Comparison of ENCODE assay signal across 20 mouse cellular contexts in the genomic region with DNA sequence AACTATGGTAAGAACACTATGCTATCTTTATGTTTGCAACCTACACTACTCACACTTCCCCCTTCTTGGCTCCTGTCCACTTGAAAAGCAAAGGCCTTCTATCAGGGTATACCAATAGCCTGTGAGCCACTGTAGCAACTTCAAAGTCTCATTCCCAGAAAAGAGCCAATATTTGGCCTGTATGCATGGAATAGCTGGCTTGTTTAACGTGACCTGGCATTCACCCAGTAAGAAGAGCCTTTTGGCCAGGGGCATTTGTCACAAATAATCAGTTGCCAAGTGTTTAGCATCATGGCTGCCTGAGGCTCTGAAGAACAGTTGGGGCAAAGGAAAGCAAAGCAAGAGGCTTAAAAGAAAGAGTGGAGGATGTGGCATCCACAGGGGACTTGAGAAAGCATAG.
DNase-seq lines count a peak whose midpoint lies in the region; ATAC-seq and TF ChIP-seq lines count a peak whose summit lies in the region.
"Had no signal": no experiment of that assay in that cellular context is flagged by ENCODE, and none has a peak within 500 bp of the region (broad histone marks: within the 10 kb centered on the region; RNA-seq: fewer than 3 reads in every experiment).

No protein-coding gene starts in this region.

- H3K4me1 ChIP-seq in cerebellum, adult 2 months (ENCODE audit: control insufficient read depth, insufficient read depth, low read length) = no peaks in the 10 kb centered on the region; the same call in 1 of the 2 replicates
- H3K4me1 ChIP-seq in hindbrain, embryonic 16.5 days (ENCODE audit: control insufficient read depth, insufficient read depth, low read depth, low read length) = no peaks in the 10 kb centered on the region; the same call in 1 of the 2 replicates
- H3K4me1 ChIP-seq: embryonic facial prominence, embryonic 12.5 days; liver, embryonic 12.5 days had no signal

- H3K36me3 ChIP-seq in hindbrain, embryonic 16.5 days (ENCODE audit: control insufficient read depth, insufficient read depth, low read length) = no peaks in the 10 kb centered on the region
- H3K36me3 ChIP-seq: embryonic facial prominence, embryonic 12.5 days; G1E; liver, embryonic 12.5 days had no signal

- TF ChIP-seq CTCF in cerebellum, adult 2 months (IDR thresholded peaks at IDR 0.05; ENCODE audit: borderline replicate concordance, insufficient read depth, low read depth, low read length) = no peak
- no peak for TF ChIP-seq CTCF in gastrocnemius, adult 2 months (IDR thresholded peaks at IDR 0.05)

- H3K9ac ChIP-seq in hindbrain, embryonic 16.5 days (ENCODE audit: low read depth, low read length) = no peak overlapping the region
- H3K9ac ChIP-seq: embryonic facial prominence, embryonic 12.5 days; liver, embryonic 12.5 days had no signal

- no peaks in the 10 kb centered on the region for H3K9me3 ChIP-seq in hindbrain, embryonic 16.5 days (ENCODE audit: control insufficient read depth, low read length)
- H3K9me3 ChIP-seq: embryonic facial prominence, embryonic 12.5 days; G1E; liver, embryonic 12.5 days had no signal

- WGBS in cerebellum, adult 2 months = 2% methylated on average over 1 of the region's 1 CpGs
- 41% methylated on average over 1 of the region's 1 CpGs for WGBS in hindbrain, embryonic 16.5 days

- no peak overlapping the region for H3K4me3 ChIP-seq in cerebellum, adult 2 months (replicated peaks; ENCODE audit: insufficient read depth, low read depth, low read length)
- H3K4me3 ChIP-seq in hindbrain, embryonic 16.5 days (ENCODE audit: low read length) = no peak overlapping the region
- no peak overlapping the region for H3K4me3 ChIP-seq in gastrocnemius, adult 2 months
- H3K4me3 ChIP-seq: embryonic facial prominence, embryonic 12.5 days; heart, adult 2 months; liver, embryonic 12.5 days; myocyte had no signal

- no peaks in the 10 kb centered on the region for H3K27me3 ChIP-seq in cerebellum, adult 2 months (ENCODE audit: control insufficient read depth, insufficient read depth, low read length)
- H3K27me3 ChIP-seq in hindbrain, embryonic 16.5 days (replicated peaks; ENCODE audit: control insufficient read depth, insufficient read depth, low read length) = no peaks in the 10 kb centered on the region
- H3K27me3 ChIP-seq: embryonic facial prominence, embryonic 12.5 days; liver, embryonic 12.5 days had no signal

- no peak overlapping the region for H3K27ac ChIP-seq in cerebellum, adult 2 months (ENCODE audit: insufficient read depth, low read length)
- no peak overlapping the region for H3K27ac ChIP-seq in hindbrain, embryonic 16.5 days (ENCODE audit: low read depth, low read length)
- H3K27ac ChIP-seq in gastrocnemius, adult 2 months = no peak overlapping the region
- H3K27ac ChIP-seq: embryonic facial prominence, embryonic 12.5 days; heart, adult 2 months; liver, embryonic 12.5 days; stomach, postnatal 0 days had no signal

- TF ChIP-seq POLR2A in cerebellum, adult 2 months (IDR thresholded peaks at IDR 0.05; ENCODE audit: borderline replicate concordance, insufficient read depth, low read length) = no peak

- H3K4me2 ChIP-seq in hindbrain, embryonic 16.5 days (ENCODE audit: low read length) = no peak overlapping the region
- H3K4me2 ChIP-seq: embryonic facial prominence, embryonic 12.5 days; liver, embryonic 12.5 days had no signal

- peak; percentile 69 for DNase-seq in left cerebral cortex, postnatal 4 days
- no peak for DNase-seq in left cerebral cortex, adult 8-10 months (ENCODE audit: low spot score in 2 of 2)
- peak; percentile 63 for DNase-seq in brain, adult 2 months (ENCODE audit: low read depth, low spot score)
- peak; percentile 37 to 70 for DNase-seq in cerebellum, adult 2 months
- no peak for DNase-seq in gastrocnemius, adult 2 months
- DNase-seq in left cerebral cortex, adult 9 months (ENCODE audit: low spot score in 2 of 2) = no peak
- DNase-seq in heart, adult 9 months (ENCODE audit: low spot score in 2 of 2) = no peak
- DNase-seq: heart, adult 2 months; heart, postnatal 14 days; kidney, postnatal 10 days; right cerebral cortex, postnatal 14 days; thymus, postnatal 25 days had no signal

- ATAC-seq in hindbrain, embryonic 16.5 days = peak; percentile 45; the same call in 1 of the 2 replicates
- ATAC-seq: intestine, embryonic 16.5 days; liver, embryonic 12.5 days; lung, postnatal 0 days had no signal

- intact Hi-C loops in left cerebral cortex, postnatal 4 days (cut with DNase I) = no loop called here
- intact Hi-C loops in gastrocnemius, adult 2 months (cut with DNase I) = no loop called here

Comparison
In these comparisons a context has a peak if more than half of its experiments do, and no peak if none do; other contexts are left out.
1. DNase-seq: peak in left cerebral cortex, postnatal 4 days (single experiment), brain, adult 2 months (single experiment) and cerebellum, adult 2 months (2 of 2); none in left cerebral cortex, adult 8-10 months (0 of 2), gastrocnemius, adult 2 months (single experiment), left cerebral cortex, adult 9 months (0 of 2) and heart, adult 9 months (0 of 2).